ENCODE assay signal across 21 mouse cellular contexts in the genomic region with DNA sequence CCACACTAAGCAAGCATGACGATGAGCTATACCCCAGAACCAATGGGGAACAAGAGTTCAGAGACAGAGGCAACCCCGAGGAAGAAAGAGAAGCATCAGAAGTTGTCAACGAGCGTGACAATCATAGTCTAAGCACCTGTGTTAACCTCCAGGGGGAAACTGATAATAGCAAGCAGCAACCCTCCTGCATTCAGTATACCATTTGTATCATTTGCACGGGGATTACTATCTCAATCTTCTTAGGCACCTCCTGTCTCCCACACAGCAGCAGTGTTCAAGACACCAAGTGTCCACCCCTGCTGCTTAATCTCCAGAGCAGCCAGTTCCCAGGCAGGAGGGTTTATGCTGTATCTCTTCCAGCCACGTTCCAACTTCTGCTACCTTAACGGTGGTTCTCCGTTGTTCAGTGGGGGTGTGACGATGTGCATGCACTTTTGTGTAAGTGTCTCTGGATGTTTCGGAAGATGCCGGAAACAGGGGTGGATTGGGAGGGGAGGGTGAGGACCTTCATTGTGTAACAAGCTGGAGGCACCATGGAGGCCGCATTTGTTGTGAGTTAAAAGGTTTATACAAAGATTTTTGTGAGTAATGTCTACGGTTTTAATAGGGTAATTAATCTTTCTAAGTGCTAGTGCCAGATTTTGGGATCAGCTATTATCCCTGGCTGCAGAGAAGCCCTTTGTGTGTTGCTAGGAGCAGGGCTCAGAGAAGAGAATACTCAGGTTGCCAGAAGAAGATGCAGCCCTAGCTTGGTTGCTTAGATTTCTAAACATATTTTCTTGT.
DNase-seq lines count a peak whose midpoint lies in the region; ATAC-seq lines count a peak whose summit lies in the region.
"Had no signal": no experiment of that assay in that cellular context is flagged by ENCODE, and none has a peak within 500 bp of the region (broad histone marks: within the 10 kb centered on the region; RNA-seq: fewer than 3 reads in every experiment).

No protein-coding gene starts in this region.

- no peaks in the 10 kb centered on the region for H3K36me3 ChIP-seq in hindbrain, embryonic 15.5 days
- no peaks in the 10 kb centered on the region for H3K36me3 ChIP-seq in midbrain, embryonic 14.5 days (ENCODE audit: control insufficient read depth, insufficient read depth, low read length)
- H3K36me3 ChIP-seq in heart, embryonic 12.5 days, result no peaks in the 10 kb centered on the region
- H3K36me3 ChIP-seq: intestine, embryonic 15.5 days; kidney, embryonic 15.5 days; limb, embryonic 10.5 days had no signal

- no peak overlapping the region for H3K4me3 ChIP-seq in hindbrain, embryonic 15.5 days
- no peak overlapping the region for H3K4me3 ChIP-seq in midbrain, embryonic 14.5 days (replicated peaks; ENCODE audit: low read depth, low read length)
- H3K4me3 ChIP-seq in heart, embryonic 12.5 days, result no peak overlapping the region
- H3K4me3 ChIP-seq: intestine, embryonic 15.5 days; kidney, embryonic 15.5 days; layer of hippocampus, adult 2 months; limb, embryonic 10.5 days; myocyte had no signal

- no peaks in the 10 kb centered on the region for H3K27me3 ChIP-seq in hindbrain, embryonic 15.5 days
- no peaks in the 10 kb centered on the region for H3K27me3 ChIP-seq in midbrain, embryonic 14.5 days (ENCODE audit: control insufficient read depth, insufficient read depth, low read length)
- H3K27me3 ChIP-seq in heart, embryonic 12.5 days (replicated peaks), result no peaks in the 10 kb centered on the region
- H3K27me3 ChIP-seq: intestine, embryonic 15.5 days; kidney, embryonic 15.5 days had no signal

- 31% methylated on average over 13 of the region's 13 CpGs for WGBS in hindbrain, embryonic 15.5 days
- 19% methylated on average over 13 of the region's 13 CpGs for WGBS in midbrain, embryonic 14.5 days
- 54% methylated on average over 13 of the region's 13 CpGs for WGBS in heart, embryonic 12.5 days

- H3K9ac ChIP-seq in hindbrain, embryonic 15.5 days, result no peak overlapping the region
- H3K9ac ChIP-seq in midbrain, embryonic 14.5 days (replicated peaks; ENCODE audit: low read length), result no peak overlapping the region; the same call in 1 of the 2 replicates
- H3K9ac ChIP-seq in heart, embryonic 12.5 days, result no peak overlapping the region
- H3K9ac ChIP-seq: intestine, embryonic 15.5 days; kidney, embryonic 15.5 days had no signal

- peak; percentile 13 to 21 for DNase-seq in kidney, postnatal 4 days
- DNase-seq in kidney, postnatal 14 days, result no peak
- DNase-seq in embryo, embryonic 11 days, result peak; percentile 43
- peak; percentile 62 for DNase-seq in midbrain, embryonic 14.5 days
- no peak for DNase-seq in lung, postnatal 25 days (ENCODE audit: low spot score)
- DNase-seq in gastrocnemius, postnatal 10 days, result no peak
- DNase-seq: adrenal gland, adult 8-10 months; B cell, adult 2 months; cerebellum, adult 2 months; lung, adult 2 months; thymus, adult 18-20 months had no signal

- peak; percentile 48; the same call in 1 of the 2 replicates for ATAC-seq in hindbrain, embryonic 15.5 days (ENCODE audit: low FRiP score, low read depth)
- no peak for ATAC-seq in midbrain, embryonic 14.5 days (ENCODE audit: low FRiP score, low TSS enrichment)
- ATAC-seq in heart, embryonic 12.5 days (ENCODE audit: insufficient number of reproducible peaks, low FRiP score), result no peak
- ATAC-seq: intestine, embryonic 15.5 days had no signal

- no peaks in the 10 kb centered on the region for H3K9me3 ChIP-seq in hindbrain, embryonic 15.5 days
- no peaks in the 10 kb centered on the region for H3K9me3 ChIP-seq in midbrain, embryonic 14.5 days (ENCODE audit: control insufficient read depth, low read length)
- no peaks in the 10 kb centered on the region for H3K9me3 ChIP-seq in heart, embryonic 12.5 days (replicated peaks)
- H3K9me3 ChIP-seq: intestine, embryonic 15.5 days; kidney, embryonic 15.5 days; limb, embryonic 10.5 days had no signal

- no peak overlapping the region for H3K4me2 ChIP-seq in hindbrain, embryonic 15.5 days
- H3K4me2 ChIP-seq in midbrain, embryonic 14.5 days (ENCODE audit: low read length), result peak overlapping the region; percentile 22
- H3K4me2 ChIP-seq in heart, embryonic 12.5 days, result no peak overlapping the region
- H3K4me2 ChIP-seq: heart, embryonic 11.5 days; intestine, embryonic 15.5 days; kidney, embryonic 15.5 days; liver, embryonic 11.5 days had no signal

- H3K27ac ChIP-seq in hindbrain, embryonic 15.5 days (replicated peaks), result 0 out of 2 replicates have a peak overlapping the region, but pooled peaks have one; percentile 0
- no peak overlapping the region for H3K27ac ChIP-seq in midbrain, embryonic 14.5 days (replicated peaks; ENCODE audit: low read depth, low read length)
- H3K27ac ChIP-seq in heart, embryonic 12.5 days (ENCODE audit: poor library complexity, severe bottlenecking), result no peak overlapping the region
- H3K27ac ChIP-seq: intestine, embryonic 15.5 days; kidney, embryonic 15.5 days; layer of hippocampus, adult 2 months; limb, embryonic 10.5 days; macrophage had no signal

- H3K4me1 ChIP-seq in hindbrain, embryonic 15.5 days (replicated peaks), result peaks cover 3% of the 10 kb centered on the region; the same call in 1 of the 2 replicates
- peaks cover 10% of the 10 kb centered on the region; the same call in 1 of the 2 replicates for H3K4me1 ChIP-seq in midbrain, embryonic 14.5 days (ENCODE audit: control insufficient read depth, insufficient read depth, low read length)
- H3K4me1 ChIP-seq in heart, embryonic 12.5 days (replicated peaks), result no peaks in the 10 kb centered on the region
- H3K4me1 ChIP-seq: intestine, embryonic 15.5 days; kidney, embryonic 15.5 days; limb, embryonic 10.5 days had no signal

Comparison
In these comparisons a context has a peak if more than half of its experiments do, and no peak if none do; other contexts are left out.
1. DNase-seq: peak in kidney, postnatal 4 days (2 of 2), embryo, embryonic 11 days (single experiment) and midbrain, embryonic 14.5 days (single experiment); none in kidney, postnatal 14 days (single experiment), lung, postnatal 25 days (single experiment) and gastrocnemius, postnatal 10 days (single experiment).